Mouse (Mus musculus) embryonic facial prominence, embryonic 11.5 days (tissue): Measurements from ENCODE around the gene BC025920. TPM values are rescaled to one million over a fixed set of nuclear protein-coding genes. Genes with fewer than 3 reads are reported as not detected.

Experiments used
- ATAC-seq: fragments of 200-750 bp; cut with Nextera tagmentation; replicated peaks from 2 replicates; pipeline ENCODE4 v1.8.0; 2017; ENCODE audit warnings: low read depth; ENCODE audit not compliant: insufficient number of reproducible peaks, low FRiP score, low TSS enrichment
- DNase-seq: peaks from one replicate; pipeline ENCODE4 v3.0.0-alpha.2; 2015; ENCODE audit warnings: low spot score
- H3K27ac ChIP-seq: fragments of 300-500 bp; sonication (generic); replicated peaks from 2 replicates; pipeline ENCODE4 v1.5.1; 2014; ENCODE audit warnings: mild to moderate bottlenecking, low read depth, low read length, control low read depth
- H3K27me3 ChIP-seq: fragments of 300-500 bp; sonication (generic); 2 replicates; pipeline ENCODE4 v1.6.1; 2014; ENCODE audit warnings: mild to moderate bottlenecking, low read length, moderate library complexity, mixed read lengths; ENCODE audit not compliant: control insufficient read depth, insufficient read depth
- H3K36me3 ChIP-seq: fragments of 300-500 bp; sonication (generic); replicated peaks from 2 replicates; pipeline ENCODE4 v1.6.1; 2014; ENCODE audit warnings: low read depth, mild to moderate bottlenecking, low read length, moderate library complexity, mixed read lengths; ENCODE audit not compliant: control insufficient read depth, insufficient read depth
- H3K4me1 ChIP-seq: fragments of 300-500 bp; sonication (generic); 2 replicates; pipeline ENCODE4 v1.6.1; 2014; ENCODE audit warnings: low read length, mixed read lengths; ENCODE audit not compliant: control insufficient read depth, insufficient read depth
- H3K4me2 ChIP-seq: fragments of 300-500 bp; sonication (generic); 2 replicates; pipeline ENCODE4 v1.6.1; 2014; ENCODE audit warnings: low read depth, mild to moderate bottlenecking, control low read depth, low read length, moderate library complexity
- H3K4me3 ChIP-seq: fragments of 300-500 bp; sonication (generic); 2 replicates; pipeline ENCODE4 v1.5.1; 2014; ENCODE audit warnings: low read depth, low read length, control low read depth
- H3K9ac ChIP-seq: fragments of 300-500 bp; sonication (generic); replicated peaks from 2 replicates; pipeline ENCODE4 v1.6.1; 2014; ENCODE audit warnings: mild to moderate bottlenecking, control low read depth, low read length
- H3K9me3 ChIP-seq: fragments of 300-500 bp; sonication (generic); replicated peaks from 2 replicates; pipeline ENCODE4 v1.6.1; 2016; ENCODE audit warnings: mild to moderate bottlenecking, low read length, inconsistent platforms, mixed read lengths; ENCODE audit not compliant: control insufficient read depth
- WGBS: fragments of 180-500 bp; shearing (Covaris S2); extraction: QIAGEN DNeasy Blood & Tissue Kit; methylation state at CpG from one replicate; pipeline ENCODE4 v1.1.7; 2014; 5-methylcytosine and 5-hydroxymethylcytosine counted together
- polyA plus RNA-seq: library from polyadenylated mRNA; unstranded; fragments of >200 nt; fragmentation: Nextera tagmentation; extraction: Ambion mirVana; gene quantifications from 2 replicates; pipeline ENCODE4 v1.2.1, GENCODE M21; 2014

Gene BC025920
- polyA plus RNA-seq, 1 experiment from 2014 or later = 0.70 TPM

- Histone ChIP-seq H3K9me3 (no peaks in the 10 kb centered on the region), H3K27ac (peak overlapping the region; percentile 30; the same call in 1 of the 2 replicates), H3K4me3 (no peak overlapping the region), H3K4me2 (peak overlapping the region; percentile 11; the same call in 1 of the 2 replicates), H3K4me1 (peaks cover 12% of the 10 kb centered on the region), H3K36me3 (no peaks in the 10 kb centered on the region), H3K9ac (no peak overlapping the region), H3K27me3 (no peaks in the 10 kb centered on the region; the same call in 1 of the 2 replicates)
- WGBS = 15% methylated on average over 7 of the region's 7 CpGs
- DNase-seq (no peak), ATAC-seq (no peak; the same call in 1 of the 2 replicates)
Measured at GRCm38 (mm10) chr10:81601396-81601905, 4.6 kb upstream of the BC025920 start.

DNA sequence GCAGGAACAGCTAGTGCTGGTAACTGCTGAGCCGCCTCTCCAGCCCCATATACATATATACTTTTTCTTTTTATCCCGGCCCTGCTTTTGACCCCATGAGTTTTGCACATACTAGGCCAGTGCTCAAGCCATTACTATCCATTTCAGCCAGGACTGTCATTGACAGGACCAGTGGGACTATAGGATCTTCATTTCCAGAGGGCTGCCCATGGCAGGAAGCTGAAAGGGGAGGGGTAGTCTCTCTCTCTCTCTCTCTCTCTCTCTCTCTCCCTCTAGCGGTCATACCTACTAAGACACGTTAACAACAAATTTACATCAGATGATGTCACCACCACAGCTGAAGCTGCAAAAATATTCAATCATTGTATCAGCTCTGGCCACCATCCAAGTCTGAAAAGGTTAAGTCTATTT lies 3.3 kb upstream of the BC025920 start:
- no peak for ATAC-seq
- DNase-seq = peak; percentile 82
- 19% methylated on average over 4 of the region's 4 CpGs for WGBS
- no peak overlapping the region for H3K4me2 ChIP-seq
- H3K9ac ChIP-seq = no peak overlapping the region
- H3K4me3 ChIP-seq = no peak overlapping the region
- no peaks in the 10 kb centered on the region for H3K9me3 ChIP-seq
- H3K4me1 ChIP-seq = peaks cover 4% of the 10 kb centered on the region
- no peaks in the 10 kb centered on the region; the same call in 1 of the 2 replicates for H3K27me3 ChIP-seq
- H3K36me3 ChIP-seq = no peaks in the 10 kb centered on the region
- H3K27ac ChIP-seq = no peak overlapping the region

- 78% methylated on average over 12 of the region's 12 CpGs for WGBS
- H3K27ac ChIP-seq = no peak overlapping the region
- 0 out of 2 replicates have a peak, but pooled peaks have one; percentile 5 for ATAC-seq
- H3K4me2 ChIP-seq = no peak overlapping the region
- H3K27me3 ChIP-seq = no peaks in the 10 kb centered on the region
- H3K4me3 ChIP-seq = no peak overlapping the region
- H3K36me3 ChIP-seq = no peaks in the 10 kb centered on the region
- no peaks in the 10 kb centered on the region for H3K9me3 ChIP-seq
- H3K4me1 ChIP-seq = peaks cover 4% of the 10 kb centered on the region
- H3K9ac ChIP-seq = no peak overlapping the region
- no peak for DNase-seq
Measured at GRCm38 (mm10) chr10:81604019-81604967, 1.8 kb upstream of the BC025920 start.

DNA sequence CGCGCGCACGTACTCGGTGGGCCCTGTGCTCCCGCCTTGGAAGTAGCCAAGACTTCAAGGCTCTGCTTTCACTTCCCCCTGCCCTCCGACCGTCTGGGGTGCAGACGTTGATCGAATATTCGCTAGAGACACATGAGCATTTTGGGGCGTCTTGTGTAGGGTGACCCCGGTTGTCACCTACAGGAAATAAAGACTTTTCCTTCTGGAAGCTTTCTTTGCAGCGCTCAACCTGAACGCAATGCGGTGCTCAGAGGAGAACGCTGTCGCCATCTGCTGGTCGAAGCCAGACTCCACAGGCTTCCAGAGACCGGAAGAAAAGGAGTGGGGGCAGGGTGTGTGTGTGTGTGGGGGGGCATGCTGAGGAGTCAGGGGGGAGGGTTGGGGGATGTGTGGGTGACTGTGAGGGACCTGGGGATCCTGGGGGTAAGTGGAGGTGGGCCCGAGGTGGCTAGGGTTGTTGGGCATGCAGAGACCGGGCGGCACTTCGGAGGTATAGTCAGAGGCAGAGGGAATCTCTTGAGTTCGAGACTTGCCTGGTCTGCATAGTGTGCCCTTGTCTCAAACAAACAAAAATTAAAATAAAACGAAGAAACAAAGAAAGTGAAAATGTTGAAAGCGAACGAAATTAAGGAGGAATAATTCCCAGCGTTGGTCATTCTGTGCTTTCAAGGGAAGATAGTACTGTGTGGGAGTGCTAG lies 953 bp upstream of the BC025920 start:
- peak overlapping the region; percentile 63; the same call in 1 of the 2 replicates for H3K27ac ChIP-seq
- peak overlapping the region; percentile 36 for H3K4me3 ChIP-seq
- H3K36me3 ChIP-seq = no peaks in the 10 kb centered on the region
- peaks cover 4% of the 10 kb centered on the region for H3K4me1 ChIP-seq
- no peaks in the 10 kb centered on the region for H3K9me3 ChIP-seq
- no peaks in the 10 kb centered on the region for H3K27me3 ChIP-seq
- peak overlapping the region; percentile 43 for H3K9ac ChIP-seq
- 20% methylated on average over 29 of the region's 29 CpGs for WGBS
- peak overlapping the region; percentile 66; the same call in 1 of the 2 replicates for H3K4me2 ChIP-seq
- DNase-seq (peak; percentile 95), ATAC-seq (0 out of 2 replicates have a peak, but pooled peaks have one; percentile 8)

DNA sequence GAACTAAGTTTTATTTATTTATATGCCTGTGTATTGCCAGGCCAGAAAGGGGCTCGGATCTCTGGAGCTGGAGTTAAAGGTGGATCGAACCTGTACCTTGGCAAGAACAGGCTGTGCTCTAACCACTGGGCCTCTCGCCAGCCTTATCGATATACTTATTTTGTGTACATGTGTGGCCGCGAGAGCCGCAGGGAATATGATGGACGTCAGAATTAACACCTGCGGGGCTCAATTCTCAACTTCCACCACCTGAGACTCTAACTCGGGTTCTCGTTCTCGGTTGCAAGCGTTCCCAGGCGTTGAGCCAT lies 450 bp upstream of the BC025920 start:
- DNase-seq = no peak
- H3K36me3 ChIP-seq = no peaks in the 10 kb centered on the region
- H3K4me2 ChIP-seq = peak overlapping the region; percentile 66
- peak overlapping the region; percentile 63 for H3K27ac ChIP-seq
- H3K4me3 ChIP-seq = peak overlapping the region; percentile 36
- ATAC-seq = no peak
- H3K9ac ChIP-seq = peak overlapping the region; percentile 43
- peaks cover 4% of the 10 kb centered on the region for H3K4me1 ChIP-seq
- no peaks in the 10 kb centered on the region for H3K27me3 ChIP-seq
- 4% methylated on average over 14 of the region's 14 CpGs for WGBS
- H3K9me3 ChIP-seq = no peaks in the 10 kb centered on the region

DNA sequence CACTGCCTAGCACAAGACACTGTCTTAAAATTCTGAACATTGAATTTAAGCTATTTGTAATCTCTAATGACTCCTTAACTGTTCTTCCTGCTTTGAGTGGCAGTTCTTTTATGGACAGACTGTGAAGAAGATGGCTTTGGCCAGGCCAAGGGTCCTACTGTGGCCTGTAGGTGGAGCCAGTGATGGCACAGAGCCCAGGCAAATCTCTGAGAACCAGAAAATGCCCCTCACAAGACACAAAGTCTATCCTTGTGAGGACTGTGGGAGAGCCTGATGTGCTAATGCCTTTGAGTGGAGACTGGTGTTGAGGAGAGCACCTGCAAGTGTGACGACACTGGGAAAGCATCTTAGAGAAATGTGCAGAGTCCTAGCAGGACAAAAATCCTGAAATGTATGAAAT lies 2.2 kb downstream of the BC025920 start:
- no peaks in the 10 kb centered on the region for H3K4me1 ChIP-seq
- no peaks in the 10 kb centered on the region for H3K27me3 ChIP-seq
- H3K9ac ChIP-seq = no peak overlapping the region
- H3K4me3 ChIP-seq = no peak overlapping the region
- no peak overlapping the region for H3K27ac ChIP-seq
- 93% methylated on average over 1 of the region's 1 CpGs for WGBS
- no peaks in the 10 kb centered on the region for H3K36me3 ChIP-seq
- no peak overlapping the region for H3K4me2 ChIP-seq
- H3K9me3 ChIP-seq = no peaks in the 10 kb centered on the region
- no peak for ATAC-seq
- DNase-seq = no peak

- no peaks in the 10 kb centered on the region for H3K36me3 ChIP-seq
- no peak overlapping the region for H3K4me2 ChIP-seq
- no peaks in the 10 kb centered on the region for H3K4me1 ChIP-seq
- ATAC-seq (no peak), DNase-seq (no peak)
- no peaks in the 10 kb centered on the region for H3K9me3 ChIP-seq
- WGBS = 75% methylated on average over 3 of the region's 3 CpGs
- no peak overlapping the region for H3K4me3 ChIP-seq
- no peak overlapping the region for H3K27ac ChIP-seq
- H3K27me3 ChIP-seq = no peaks in the 10 kb centered on the region
- H3K9ac ChIP-seq = no peak overlapping the region
Measured at GRCm38 (mm10) chr10:81612779-81613178, 6.7 kb downstream of the BC025920 start.
